Mouse (Mus musculus): ENCODE measurements around the gene Stim2.

The Stim2 gene

DNA sequence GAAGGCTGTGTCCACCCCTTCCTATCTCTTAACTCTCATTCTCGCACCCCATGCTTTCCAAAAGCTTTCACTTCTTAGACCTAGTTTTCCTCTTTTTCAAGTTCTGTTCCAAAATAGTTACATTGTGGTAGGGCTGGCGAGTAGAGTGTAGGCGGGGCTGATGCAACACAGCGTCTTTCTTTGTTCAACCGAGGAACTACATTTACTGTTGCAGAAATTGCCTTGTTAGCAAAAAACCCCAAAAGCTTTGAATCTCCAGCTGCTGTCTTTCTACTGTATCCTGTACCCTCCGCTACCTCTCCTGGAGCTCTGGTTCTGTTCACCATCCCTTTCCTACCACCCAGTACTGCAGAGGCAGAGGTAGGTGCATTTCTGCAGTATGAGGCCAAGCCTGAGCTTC lies 99.9 kb downstream of the Stim2 start:
- POLR2A ChIA-PET: no interaction called here
- CTCF ChIA-PET: no interaction called here

DNA sequence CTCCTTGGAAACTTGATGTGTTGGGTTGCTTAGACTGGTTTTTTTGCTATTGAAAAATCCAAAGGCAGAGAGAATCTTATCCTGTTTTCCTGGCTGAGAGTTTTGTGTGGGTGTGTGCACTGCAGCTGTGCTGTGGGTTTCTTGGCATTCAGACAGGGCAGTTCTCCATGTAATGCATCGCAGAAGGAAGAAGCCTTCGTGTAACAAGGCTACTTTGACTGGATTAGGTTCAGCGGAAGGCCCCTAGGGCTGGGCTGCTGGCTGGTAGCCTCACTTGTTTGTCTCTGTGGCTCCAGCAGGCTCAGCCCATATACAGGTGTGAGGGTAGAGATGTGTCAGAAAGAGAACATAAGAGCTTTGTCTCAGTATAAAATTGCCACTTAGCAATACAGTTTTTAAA lies 102.6 kb downstream of the Stim2 start:
- CTCF ChIA-PET: no interaction called here
- POLR2A ChIA-PET: no interaction called here

DNA sequence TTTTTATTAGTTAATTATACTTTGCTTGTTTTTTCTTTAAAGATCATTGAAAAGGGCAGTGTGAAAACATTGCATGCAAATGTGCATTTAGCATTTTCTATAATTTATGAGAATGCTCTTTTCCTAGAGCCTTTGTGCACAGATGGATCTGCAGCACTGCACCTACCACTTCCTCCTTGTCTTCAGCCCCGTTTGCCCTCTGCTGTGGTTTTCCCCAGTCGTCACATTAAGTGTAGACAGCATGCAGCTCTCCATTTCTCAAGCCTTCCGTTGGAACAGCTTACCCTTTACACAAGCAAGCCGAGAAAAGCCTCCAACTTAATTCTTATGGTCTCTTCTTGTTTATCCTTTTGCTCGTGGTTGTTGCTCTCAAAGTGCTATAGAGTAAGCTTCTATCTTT lies 103.0 kb downstream of the Stim2 start:
- ChIA-PET CTCF (no interaction called here), POLR2A (no interaction called here)

DNA sequence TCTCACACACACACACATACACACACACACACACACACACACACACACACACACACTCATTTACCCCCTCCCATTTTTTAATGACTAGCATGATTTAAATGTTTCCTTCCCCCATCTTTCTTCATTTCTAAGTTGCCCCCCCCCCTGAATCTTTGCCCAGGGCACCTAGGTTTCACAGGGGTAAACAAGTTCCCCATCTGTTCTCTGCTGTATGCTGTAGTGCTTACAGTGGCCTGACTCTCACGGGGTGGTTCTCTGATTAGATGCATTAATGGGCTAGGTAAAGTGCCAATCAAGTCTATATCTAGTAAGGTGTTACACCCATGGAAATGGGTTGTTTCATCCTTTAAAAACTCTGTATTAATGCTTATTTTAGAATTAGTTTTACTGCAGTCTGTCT lies 103.7 kb downstream of the Stim2 start:
- ChIA-PET CTCF (no interaction called here), POLR2A (no interaction called here)

- POLR2A ChIA-PET: no interaction called here
- CTCF ChIA-PET: interaction anchor here in 1 of 4 experiments (0.6 kb wide), 1 partner anchor 160 kb away, joined by 6 read pairs; no protein-coding TSS in a partner anchor
Observed at GRCm38 (mm10) chr5:54106669-54107068, 108.4 kb downstream of the Stim2 start.

GRCm38 (mm10) chr5:54107069-54107468 lies 108.8 kb downstream of the Stim2 start:
- ChIA-PET POLR2A (no interaction called here), CTCF (no interaction called here)

DNA sequence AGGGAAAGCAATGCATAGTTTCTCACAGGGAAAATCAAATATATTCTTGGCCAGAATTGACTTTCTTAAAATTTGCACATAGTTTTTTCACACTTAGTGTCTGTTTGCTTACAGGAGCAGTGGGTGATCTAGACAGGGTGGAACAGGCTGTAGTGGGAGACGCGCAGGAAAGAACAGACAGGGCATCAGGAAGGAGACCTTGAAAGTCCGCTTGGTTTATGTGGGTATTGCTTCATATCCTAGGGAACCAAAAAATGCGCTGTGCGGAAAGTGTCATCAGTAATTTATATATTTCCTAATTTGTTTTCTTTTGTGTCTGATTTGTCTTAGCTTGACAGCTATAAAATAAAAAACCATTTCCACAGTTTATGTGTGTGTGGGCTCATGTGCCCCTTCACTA lies 110.8 kb downstream of the Stim2 start:
- ChIA-PET CTCF (no interaction called here), POLR2A (interaction anchor here in 1 of 4 experiments (0.5 kb wide), 1 partner anchor 186 kb away, joined by 4 read pairs; no protein-coding TSS in a partner anchor)

- ChIA-PET POLR2A (no interaction called here), CTCF (no interaction called here)
Observed at GRCm38 (mm10) chr5:54110789-54111188, 112.5 kb downstream of the Stim2 start.

- CTCF ChIA-PET: no interaction called here
- POLR2A ChIA-PET: no interaction called here
Observed at GRCm38 (mm10) chr5:54113284-54113683, 115.0 kb downstream of the Stim2 start.

DNA sequence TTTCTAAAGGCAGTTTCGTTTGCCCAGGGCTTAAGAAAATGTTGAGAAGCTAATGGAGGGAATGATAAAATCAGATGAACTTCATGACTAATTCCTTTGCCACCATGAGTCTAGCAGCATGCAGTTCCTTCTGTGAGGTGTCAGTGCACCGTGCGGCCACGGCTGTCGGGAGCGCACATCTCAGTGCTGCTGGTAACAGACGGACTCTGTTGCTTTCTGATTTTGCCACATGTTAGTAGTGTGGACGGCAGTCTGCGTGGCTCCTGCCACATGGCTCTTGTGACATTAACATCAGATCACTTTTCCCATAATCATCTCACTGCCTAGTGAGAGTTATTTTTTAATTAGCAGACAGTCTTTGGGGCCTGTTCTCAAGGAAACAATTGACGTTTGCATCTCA lies 118.2 kb downstream of the Stim2 start:
- ChIA-PET POLR2A (no interaction called here), CTCF (no interaction called here)

DNA sequence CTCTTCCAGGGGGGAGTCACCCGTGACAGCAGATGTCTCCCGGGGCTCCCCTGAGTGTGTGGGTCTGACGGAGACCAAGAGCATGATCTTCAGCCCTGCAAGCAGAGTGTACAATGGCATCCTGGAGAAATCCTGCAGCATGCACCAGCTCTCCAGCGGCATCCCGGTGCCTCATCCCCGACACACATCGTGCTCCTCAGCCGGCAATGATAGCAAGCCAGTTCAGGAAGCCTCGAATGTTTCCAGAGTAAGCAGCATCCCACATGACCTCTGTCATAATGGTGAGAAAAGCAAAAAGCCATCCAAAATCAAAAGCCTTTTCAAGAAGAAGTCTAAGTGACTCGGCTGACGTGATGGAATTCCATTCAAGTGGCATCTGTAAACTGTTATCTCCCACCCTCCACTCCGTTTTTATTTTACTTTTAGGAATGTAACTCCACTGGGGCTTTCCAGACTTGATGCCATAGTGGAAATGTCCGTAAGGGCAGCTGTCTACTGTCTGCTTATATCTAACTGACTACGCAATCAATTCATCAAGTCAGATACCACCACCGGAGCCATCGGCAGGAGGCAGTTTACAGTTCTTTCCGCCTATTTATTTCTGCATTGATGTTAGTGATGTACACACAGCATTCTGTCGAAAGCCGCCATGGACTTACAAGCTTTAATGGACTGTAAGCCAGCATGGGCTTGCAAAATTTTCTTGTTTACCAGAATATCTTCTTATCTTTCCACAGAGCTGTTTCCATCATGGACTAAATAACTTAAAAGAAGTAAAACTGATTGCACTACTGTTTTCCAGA lies 120.3 kb downstream of the Stim2 start:
- CTCF ChIA-PET: interaction anchor here in 1 of 4 experiments (0.7 kb wide), 1 partner anchor 214 kb away, joined by 3 read pairs; no protein-coding TSS in a partner anchor
- POLR2A ChIA-PET: interaction anchor here in 1 of 4 experiments (1.2 kb wide), 1 partner anchor 15 kb away, joined by 4 read pairs; no protein-coding TSS in a partner anchor

DNA sequence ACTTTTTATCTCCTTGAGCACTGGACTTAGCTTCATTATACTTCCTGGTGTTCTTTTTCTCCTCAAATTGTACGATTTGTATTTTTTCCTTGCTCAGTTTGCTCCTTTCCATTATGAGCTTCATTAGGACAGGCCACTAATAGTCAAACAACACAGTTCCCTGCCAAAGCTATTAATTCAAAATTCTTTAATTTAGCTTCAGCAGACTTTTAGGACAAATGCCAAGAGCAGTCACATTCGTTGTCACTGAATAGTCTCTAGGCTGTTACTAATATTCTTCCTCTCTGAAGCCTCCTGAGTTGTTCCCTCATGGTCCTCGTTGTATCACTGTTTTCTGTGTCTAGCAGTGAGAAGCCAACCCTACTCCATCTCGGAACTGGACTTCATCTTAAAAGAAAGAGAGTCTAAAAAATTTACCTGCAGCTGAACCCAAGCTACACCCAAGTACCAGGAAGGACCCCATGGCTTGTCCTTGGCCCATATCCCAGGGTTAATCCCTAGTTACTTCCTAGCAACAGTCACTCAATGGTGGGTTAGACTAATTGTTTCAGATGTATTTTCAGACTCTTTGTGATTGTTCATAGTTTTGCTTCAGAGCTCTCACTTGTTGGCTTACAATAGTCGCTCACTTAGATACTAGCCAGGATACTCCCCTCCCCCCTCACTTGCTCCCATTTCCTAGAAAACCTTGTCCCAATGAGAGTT lies 149.9 kb downstream of the Stim2 start:
- CTCF ChIA-PET: interaction anchor here in 1 of 4 experiments (0.6 kb wide), 1 partner anchor 422 kb away, joined by 3 read pairs; no protein-coding TSS in a partner anchor
- POLR2A ChIA-PET: interaction anchor here in 1 of 4 experiments (0.9 kb wide), 1 partner anchor 12 kb away, joined by 3 read pairs; no protein-coding TSS in a partner anchor

DNA sequence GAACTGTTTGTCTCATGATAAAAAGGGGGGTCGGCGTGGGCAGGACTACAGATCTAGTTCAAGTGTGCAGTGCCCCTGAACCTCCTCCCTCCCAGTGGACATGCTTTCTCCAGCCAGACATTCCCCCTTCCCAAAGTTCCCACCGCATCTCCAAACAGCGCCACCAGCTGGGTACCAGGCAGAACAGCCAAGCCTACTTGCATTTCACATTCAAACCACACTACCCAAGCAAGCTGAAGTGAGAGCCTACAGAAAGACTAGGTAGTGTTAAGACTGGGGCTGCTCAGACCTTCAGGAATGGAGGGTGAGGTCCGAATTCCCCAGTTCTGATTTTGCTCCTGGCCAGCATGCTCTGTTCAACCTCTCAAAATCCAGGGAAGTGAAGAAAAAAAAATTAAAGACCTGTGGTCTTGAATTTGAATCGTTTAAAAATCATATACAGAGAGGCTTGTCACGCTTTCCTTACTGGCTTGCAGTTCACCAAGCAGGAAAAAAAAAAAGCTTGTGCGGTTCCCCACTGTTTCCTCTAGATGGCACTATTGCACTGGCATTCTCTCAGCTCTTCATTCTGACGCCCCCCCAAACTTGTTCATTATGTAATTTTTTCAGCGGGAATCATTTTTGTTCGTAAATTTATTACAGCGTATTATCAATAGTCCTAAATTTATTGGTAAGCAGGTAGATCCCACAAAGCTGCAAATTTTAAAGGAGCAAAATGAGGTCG lies 156.4 kb downstream of the Stim2 start:
- POLR2A ChIA-PET: interaction anchor here in 3 of 4 experiments (0.6 to 0.9 kb wide), 4 partner anchors 253 to 1819 kb away, joined by 3 to 7 read pairs (median 4); no protein-coding TSS in a partner anchor

GRCm38 (mm10) chr5:54155227-54155776 lies 157.0 kb downstream of the Stim2 start:
- ChIA-PET POLR2A (interaction anchor here in 3 of 4 experiments (0.6 to 0.9 kb wide), 4 partner anchors 252 to 1819 kb away, joined by 3 to 7 read pairs (median 4); no protein-coding TSS in a partner anchor), CTCF (interaction anchor here (0.5 to 1.8 kb wide), 24 partner anchors 9 to 1301 kb away, joined by 3 to 12 read pairs (median 3); partner anchors contain the start of gene Smim20 (in 1 of the 4))

More for the DNA sequence above, 156.4 kb downstream of the Stim2 start:
- CTCF ChIA-PET: interaction anchor here (0.5 to 1.8 kb wide), 26 partner anchors 10 to 1301 kb away, joined by 3 to 12 read pairs (median 3); partner anchors contain the start of gene Smim20 (in 1 of the 4)

DNA sequence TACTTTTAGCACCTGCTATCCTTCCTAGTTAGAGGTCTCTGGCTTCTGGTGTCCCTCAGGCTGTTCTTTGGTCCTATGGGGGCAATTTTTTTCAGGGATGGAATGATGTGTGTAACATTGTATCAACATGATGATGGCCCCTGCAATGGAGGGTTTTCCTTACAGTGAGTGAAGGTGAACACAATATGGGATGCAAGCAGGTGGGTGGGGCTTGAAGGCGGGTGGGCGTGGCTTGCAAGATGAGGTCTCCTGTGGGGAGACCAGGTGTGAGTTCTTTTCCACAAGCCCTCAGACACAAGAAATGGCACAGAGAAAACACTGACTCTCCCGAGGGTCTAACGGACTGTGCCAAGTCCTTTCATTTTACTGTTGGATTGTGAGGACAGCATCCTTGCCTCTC lies 157.6 kb downstream of the Stim2 start:
- ChIA-PET CTCF (interaction anchor here in 2 of 4 experiments (0.5 to 1.5 kb wide), 2 partner anchors 801 to 942 kb away, joined by 3 to 4 read pairs; partner anchors contain the start of gene Sel1l3 (in 1 of the 2)), POLR2A (interaction anchor here in 1 of 4 experiments (1.5 kb wide), 1 partner anchor 10 kb away, joined by 4 read pairs; no protein-coding TSS in a partner anchor)

- POLR2A ChIA-PET: interaction anchor here in 1 of 4 experiments (1.5 kb wide), 1 partner anchor 9 kb away, joined by 4 read pairs; no protein-coding TSS in a partner anchor
- CTCF ChIA-PET: interaction anchor here in 1 of 4 experiments (0.6 to 0.7 kb wide), 2 partner anchors 29 to 34 kb away, joined by 3 to 4 read pairs; no protein-coding TSS in a partner anchor
Observed at GRCm38 (mm10) chr5:54156944-54157527, 158.7 kb downstream of the Stim2 start.

GRCm38 (mm10) chr5:54158230-54158629 lies 159.9 kb downstream of the Stim2 start:
- POLR2A ChIA-PET: no interaction called here
- CTCF ChIA-PET: interaction anchor here in 3 of 4 experiments (0.6 to 1.0 kb wide), 3 partner anchors 10 to 247 kb away, joined by 3 to 7 read pairs (median 3); no protein-coding TSS in a partner anchor

- ChIA-PET POLR2A (no interaction called here), CTCF (no interaction called here)
Observed at GRCm38 (mm10) chr5:54159156-54159793, 161.0 kb downstream of the Stim2 start.
